Mouse (Mus musculus) A20 (cell line): Measurements from ENCODE around the gene Gm49395.

Source experiments
- DNase-seq: peaks from one replicate; pipeline ENCODE4 v3.0.0-alpha.2; 2011; ENCODE audit warnings: low read depth, low spot score

The Gm49395 gene

DNA sequence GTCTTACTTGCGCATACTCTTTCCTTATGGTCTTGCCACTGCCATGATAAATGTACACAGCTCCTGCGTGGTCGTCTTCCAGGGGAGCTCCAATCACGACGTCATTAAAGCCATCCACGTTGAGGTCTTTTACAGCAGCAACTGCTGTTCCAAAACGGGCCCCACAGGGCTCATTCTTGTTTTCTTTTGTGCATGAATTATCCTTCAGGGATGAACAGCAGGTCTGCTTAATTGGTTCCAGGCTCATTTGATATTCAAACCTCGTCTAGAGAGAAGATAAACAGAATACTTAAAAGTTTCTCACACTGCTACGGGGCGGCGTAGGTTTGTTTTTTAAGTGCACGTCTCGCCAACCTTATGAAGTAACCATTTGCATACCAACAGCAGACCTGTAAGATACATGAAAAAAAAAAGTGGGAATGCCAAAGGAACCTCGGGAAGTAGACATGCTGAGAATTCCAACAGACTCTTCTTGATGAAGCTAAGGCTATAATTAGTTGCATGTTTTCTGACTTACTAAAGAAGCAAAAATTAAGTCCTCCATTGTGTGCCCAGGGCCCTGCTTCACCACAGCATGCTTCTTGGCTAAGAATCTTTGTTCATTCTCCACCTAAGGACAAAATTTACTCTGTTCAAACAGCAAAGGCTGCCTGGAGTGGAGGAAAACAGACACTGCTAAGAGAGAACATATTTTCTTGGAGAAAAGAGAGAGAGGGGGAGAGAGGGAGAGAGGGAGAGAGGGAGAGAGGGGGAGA is 109.3 kb downstream of the Gm49395 start:
- no peak for DNase-seq

DNA sequence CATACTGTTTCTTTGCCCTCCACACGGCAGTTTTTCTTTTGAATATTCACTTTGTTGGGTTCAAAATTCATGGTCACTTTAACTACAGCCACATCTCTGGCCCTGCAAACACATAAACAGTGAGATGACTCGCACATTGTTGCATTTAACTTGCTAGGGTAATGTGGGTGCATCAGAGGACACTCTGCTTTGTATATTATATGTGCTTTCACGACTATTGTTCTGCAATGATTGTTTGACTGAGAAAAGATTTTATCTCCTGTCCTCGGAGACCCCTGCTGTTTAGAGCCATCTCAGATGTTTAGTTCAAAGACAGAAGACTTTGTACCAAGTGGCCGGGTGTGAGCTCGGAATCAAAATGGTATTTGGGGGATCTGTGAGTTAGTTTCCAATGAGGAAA is 114.1 kb downstream of the Gm49395 start:
- DNase-seq: no peak

DNA sequence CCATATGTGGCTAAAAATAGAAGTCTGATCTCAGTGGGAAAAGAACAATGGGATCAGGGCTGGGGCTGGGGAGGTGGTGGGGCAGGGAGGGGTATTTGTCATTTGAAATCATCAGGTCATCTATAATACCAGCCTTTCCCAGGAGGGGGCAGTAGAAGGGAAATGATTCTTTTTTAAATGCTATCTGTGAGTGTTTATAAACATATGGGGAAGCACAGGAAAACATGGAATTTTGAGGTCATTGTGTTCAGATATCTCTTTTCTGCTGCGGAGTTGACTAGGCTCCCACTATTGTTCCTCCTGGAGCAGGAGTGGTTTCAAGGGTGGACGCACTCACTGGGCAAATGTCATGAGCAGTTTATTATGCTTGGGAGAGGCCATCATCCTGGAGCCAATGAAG is 114.6 kb downstream of the Gm49395 start:
- DNase-seq: peak; percentile 11
